Mouse (Mus musculus): ENCODE results near the gene Furin.

DNA sequence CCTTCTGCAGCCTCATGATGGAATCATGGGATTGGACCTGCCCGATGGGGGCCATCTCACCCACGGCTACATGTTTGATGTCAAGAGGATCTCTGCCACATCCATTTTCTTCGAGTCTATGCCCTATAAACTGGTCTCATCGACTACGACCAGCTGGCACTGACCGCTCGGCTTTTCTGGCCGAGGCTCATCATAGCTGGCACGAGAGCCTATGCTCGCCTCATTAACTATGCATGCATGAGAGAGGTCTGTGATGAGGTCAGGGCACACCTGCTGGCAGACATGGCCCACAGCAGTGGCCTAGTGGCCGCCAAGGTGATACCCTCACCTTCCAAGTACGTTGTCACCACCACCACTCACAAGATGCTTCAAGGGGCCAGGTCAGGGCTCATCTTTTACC is 24.4 kb upstream of the Furin start:
- TF ChIP-seq CTCF (conservative IDR thresholded peaks at IDR 0.05 in 1 of 2, IDR thresholded peaks at IDR 0.05 in 1 of 2; ENCODE audit: low read depth in 2 of 2, low read length in 2 of 2) (no peak), E2F4 (IDR thresholded peaks at IDR 0.05; ENCODE audit: insufficient replicate concordance, low read depth, low read length) (no peak), MXI1 (IDR thresholded peaks at IDR 0.05; ENCODE audit: low read depth, low read length) (no peak), RAD21 (IDR thresholded peaks at IDR 0.05; ENCODE audit: low read depth, low read length) (no peak), BHLHE40 (IDR thresholded peaks at IDR 0.05; ENCODE audit: low read depth, low read length) (no peak), ZKSCAN1 (IDR thresholded peaks at IDR 0.05; ENCODE audit: borderline replicate concordance, low read depth, low read length) (no peak), EP300 (IDR thresholded peaks at IDR 0.05; ENCODE audit: low read length) (no peak), IRF4 (IDR thresholded peaks at IDR 0.05; ENCODE audit: low read depth, low read length) (no peak), CHD2 (IDR thresholded peaks at IDR 0.05; ENCODE audit: low read length) (no peak), ZNF384 (IDR thresholded peaks at IDR 0.05; ENCODE audit: low read depth, low read length) (no peak), USF2 (conservative IDR thresholded peaks at IDR 0.05; ENCODE audit: low read depth, low read length) (no peak), MAFK (IDR thresholded peaks at IDR 0.05; ENCODE audit: insufficient replicate concordance, low read length) (no peak), POLR2A (IDR thresholded peaks at IDR 0.05; ENCODE audit: low read depth, low read length) (no peak), SMC3 (IDR thresholded peaks at IDR 0.05; ENCODE audit: low read depth, low read length) (no peak)
